Mouse (Mus musculus): ENCODE results near the gene Cryzl2.

- TF ChIP-seq POLR2A (IDR thresholded peaks at IDR 0.05; ENCODE audit: control insufficient read depth in 1 of 2, insufficient read depth in 1 of 2, low read depth in 1 of 2, low read length in 2 of 2, poor library complexity in 1 of 2), result no peak
- TF ChIP-seq CTCF (IDR thresholded peaks at IDR 0.05 in 2 of 3, conservative IDR thresholded peaks at IDR 0.05 in 1 of 3; ENCODE audit: control insufficient read depth in 1 of 3, insufficient read depth in 1 of 3, low read depth in 2 of 3, low read length in 3 of 3, poor library complexity in 1 of 3, severe bottlenecking in 1 of 3), result no peak
- no peak for TF ChIP-seq ZC3H11A (IDR thresholded peaks at IDR 0.05; ENCODE audit: low read depth, low read length)
- no peak for TF ChIP-seq MAX (IDR thresholded peaks at IDR 0.05; ENCODE audit: low read length)
- no peak for TF ChIP-seq TAL1 (IDR thresholded peaks at IDR 0.05; ENCODE audit: low read length)
Observed at GRCm38 (mm10) chr1:157438290-157438689, 20.1 kb upstream of the Cryzl2 start.

Measured in MEL (cell line).